Mouse (Mus musculus): ENCODE data around the gene Kalrn. TPM values are rescaled to one million over a fixed set of nuclear protein-coding genes. Genes with fewer than 3 reads are reported as not detected.

Gene Kalrn
- polyA plus RNA-seq, 1 experiment, result 43.0 TPM

GRCm38 (mm10) chr16:33938311-33939132 is 634.8 kb downstream of the Kalrn start:
- H3K27ac ChIP-seq (ENCODE audit: insufficient read depth, low read depth, low read length), result no peak overlapping the region
- no peaks in the 10 kb centered on the region for H3K27me3 ChIP-seq (ENCODE audit: control insufficient read depth, insufficient read depth, low read length)
- H3K4me1 ChIP-seq (ENCODE audit: control insufficient read depth, insufficient read depth, insufficient read length, low read length), result peaks cover 10% of the 10 kb centered on the region
- WGBS, result 77% methylated on average over 12 of the region's 12 CpGs
- no peak for TF ChIP-seq CTCF (IDR thresholded peaks at IDR 0.05; ENCODE audit: extremely low read depth, insufficient read length, insufficient replicate concordance, low read depth, low read length)
- no peaks in the 10 kb centered on the region for H3K36me3 ChIP-seq (ENCODE audit: control insufficient read depth, insufficient read depth, low read length)
- no peak overlapping the region for H3K4me3 ChIP-seq (ENCODE audit: low read depth, low read length)

GRCm38 (mm10) chr16:33937567-33937966 is 635.8 kb downstream of the Kalrn start:
- Histone ChIP-seq H3K27ac (ENCODE audit: insufficient read depth, low read depth, low read length) (no peak overlapping the region), H3K27me3 (ENCODE audit: control insufficient read depth, insufficient read depth, low read length) (no peaks in the 10 kb centered on the region), H3K36me3 (ENCODE audit: control insufficient read depth, insufficient read depth, low read length) (no peaks in the 10 kb centered on the region), H3K4me3 (ENCODE audit: low read depth, low read length) (no peak overlapping the region), H3K4me1 (ENCODE audit: control insufficient read depth, insufficient read depth, insufficient read length, low read length) (peaks cover 17% of the 10 kb centered on the region)
- no peak for TF ChIP-seq CTCF (IDR thresholded peaks at IDR 0.05; ENCODE audit: extremely low read depth, insufficient read length, insufficient replicate concordance, low read depth, low read length)
- no peak for TF ChIP-seq POLR2A (IDR thresholded peaks at IDR 0.05; ENCODE audit: low read depth, low read length)
- whole genome bisulfite sequencing, result 65% methylated on average over 8 of the region's 8 CpGs

GRCm38 (mm10) chr16:33936885-33937284 is 636.4 kb downstream of the Kalrn start:
- TF ChIP-seq POLR2A (IDR thresholded peaks at IDR 0.05; ENCODE audit: low read depth, low read length) (no peak), CTCF (IDR thresholded peaks at IDR 0.05; ENCODE audit: extremely low read depth, insufficient read length, insufficient replicate concordance, low read depth, low read length) (no peak)
- no peak overlapping the region for H3K27ac ChIP-seq (ENCODE audit: insufficient read depth, low read depth, low read length)
- WGBS, result 78% methylated on average over 4 of the region's 4 CpGs
- H3K4me3 ChIP-seq (ENCODE audit: low read depth, low read length), result no peak overlapping the region
- H3K36me3 ChIP-seq (ENCODE audit: control insufficient read depth, insufficient read depth, low read length), result no peaks in the 10 kb centered on the region
- H3K27me3 ChIP-seq (ENCODE audit: control insufficient read depth, insufficient read depth, low read length), result no peaks in the 10 kb centered on the region
- peaks cover 17% of the 10 kb centered on the region for H3K4me1 ChIP-seq (ENCODE audit: control insufficient read depth, insufficient read depth, insufficient read length, low read length)

GRCm38 (mm10) chr16:33935407-33935785 is 637.9 kb downstream of the Kalrn start:
- Histone ChIP-seq H3K27me3 (ENCODE audit: control insufficient read depth, insufficient read depth, low read length) (no peaks in the 10 kb centered on the region), H3K36me3 (ENCODE audit: control insufficient read depth, insufficient read depth, low read length) (no peaks in the 10 kb centered on the region), H3K27ac (ENCODE audit: insufficient read depth, low read depth, low read length) (no peak overlapping the region), H3K4me3 (ENCODE audit: low read depth, low read length) (no peak overlapping the region), H3K4me1 (ENCODE audit: control insufficient read depth, insufficient read depth, insufficient read length, low read length) (peaks cover 17% of the 10 kb centered on the region)
- TF ChIP-seq POLR2A (IDR thresholded peaks at IDR 0.05; ENCODE audit: low read depth, low read length) (no peak), CTCF (IDR thresholded peaks at IDR 0.05; ENCODE audit: extremely low read depth, insufficient read length, insufficient replicate concordance, low read depth, low read length) (no peak)
- 91% methylated on average over 6 of the region's 6 CpGs for WGBS

- Histone ChIP-seq H3K4me3 (ENCODE audit: low read depth, low read length) (no peak overlapping the region), H3K4me1 (ENCODE audit: control insufficient read depth, insufficient read depth, insufficient read length, low read length) (peaks cover 17% of the 10 kb centered on the region), H3K27ac (ENCODE audit: insufficient read depth, low read depth, low read length) (no peak overlapping the region), H3K27me3 (ENCODE audit: control insufficient read depth, insufficient read depth, low read length) (no peaks in the 10 kb centered on the region), H3K36me3 (ENCODE audit: control insufficient read depth, insufficient read depth, low read length) (no peaks in the 10 kb centered on the region)
- no peak for TF ChIP-seq POLR2A (IDR thresholded peaks at IDR 0.05; ENCODE audit: low read depth, low read length)
- no peak for TF ChIP-seq CTCF (IDR thresholded peaks at IDR 0.05; ENCODE audit: extremely low read depth, insufficient read length, insufficient replicate concordance, low read depth, low read length)
- WGBS, result 30% methylated on average over 5 of the region's 5 CpGs
Observed at GRCm38 (mm10) chr16:33934701-33935406, 638.5 kb downstream of the Kalrn start.

- 24% methylated on average over 11 of the region's 11 CpGs for WGBS
- no peaks in the 10 kb centered on the region for H3K36me3 ChIP-seq (ENCODE audit: control insufficient read depth, insufficient read depth, low read length)
- no peaks in the 10 kb centered on the region for H3K27me3 ChIP-seq (ENCODE audit: control insufficient read depth, insufficient read depth, low read length)
- H3K4me1 ChIP-seq (ENCODE audit: control insufficient read depth, insufficient read depth, insufficient read length, low read length), result peaks cover 17% of the 10 kb centered on the region
- no peak overlapping the region for H3K27ac ChIP-seq (ENCODE audit: insufficient read depth, low read depth, low read length)
- TF ChIP-seq POLR2A (IDR thresholded peaks at IDR 0.05; ENCODE audit: low read depth, low read length) (no peak), CTCF (IDR thresholded peaks at IDR 0.05; ENCODE audit: extremely low read depth, insufficient read length, insufficient replicate concordance, low read depth, low read length) (no peak)
- no peak overlapping the region for H3K4me3 ChIP-seq (ENCODE audit: low read depth, low read length)
Observed at GRCm38 (mm10) chr16:33933411-33933810, 639.9 kb downstream of the Kalrn start.

- Histone ChIP-seq H3K27ac (ENCODE audit: insufficient read depth, low read depth, low read length) (no peak overlapping the region), H3K27me3 (ENCODE audit: control insufficient read depth, insufficient read depth, low read length) (no peaks in the 10 kb centered on the region), H3K36me3 (ENCODE audit: control insufficient read depth, insufficient read depth, low read length) (no peaks in the 10 kb centered on the region), H3K4me3 (ENCODE audit: low read depth, low read length) (no peak overlapping the region), H3K4me1 (ENCODE audit: control insufficient read depth, insufficient read depth, insufficient read length, low read length) (peaks cover 17% of the 10 kb centered on the region)
- 46% methylated on average over 5 of the region's 5 CpGs for WGBS
- no peak for TF ChIP-seq POLR2A (IDR thresholded peaks at IDR 0.05; ENCODE audit: low read depth, low read length)
- TF ChIP-seq CTCF (IDR thresholded peaks at IDR 0.05; ENCODE audit: extremely low read depth, insufficient read length, insufficient replicate concordance, low read depth, low read length), result no peak
Observed at GRCm38 (mm10) chr16:33932126-33932525, 641.2 kb downstream of the Kalrn start.
